Mouse (Mus musculus): ENCODE data around the gene Tab3.

Gene Tab3

GRCm38 (mm10) chrX:85573532-85574181, at the start of gene Tab3:
TSS of gene Tab3 (plus strand) at chrX:85574022.
- peak; percentile 97 for DNase-seq

- no peak for DNase-seq
Observed at GRCm38 (mm10) chrX:85525545-85525944, 48.3 kb upstream of the Tab3 start.

- no peak for DNase-seq
Observed at GRCm38 (mm10) chrX:85526263-85527019, 47.4 kb upstream of the Tab3 start.

- DNase-seq, result no peak
Observed at GRCm38 (mm10) chrX:85558931-85559330, 14.9 kb upstream of the Tab3 start.

GRCm38 (mm10) chrX:85566256-85566655, 7.6 kb upstream of the Tab3 start:
- DNase-seq, result no peak

GRCm38 (mm10) chrX:85574182-85574541, 340 bp downstream of the Tab3 start:
- no peak for DNase-seq

GRCm38 (mm10) chrX:85576310-85576709, 2.5 kb downstream of the Tab3 start:
- no peak for DNase-seq

GRCm38 (mm10) chrX:85580768-85581167, 6.9 kb downstream of the Tab3 start:
- no peak for DNase-seq

GRCm38 (mm10) chrX:85582517-85582916, 8.7 kb downstream of the Tab3 start:
- no peak for DNase-seq

GRCm38 (mm10) chrX:85585575-85585974, 11.8 kb downstream of the Tab3 start:
- DNase-seq, result no peak

GRCm38 (mm10) chrX:85614701-85615100, 40.9 kb downstream of the Tab3 start:
- no peak for DNase-seq

- peak; percentile 53 for DNase-seq
Observed at GRCm38 (mm10) chrX:85646204-85646777, 72.5 kb downstream of the Tab3 start.

- peak; percentile 52 for DNase-seq
Observed at GRCm38 (mm10) chrX:85676808-85677207, 103.0 kb downstream of the Tab3 start.

- DNase-seq, result no peak
Observed at GRCm38 (mm10) chrX:85682125-85682524, 108.3 kb downstream of the Tab3 start.

- no peak for DNase-seq
Observed at GRCm38 (mm10) chrX:85683723-85684122, 109.9 kb downstream of the Tab3 start.

Measured in cerebellum, adult 9-10 months (tissue).